Mouse (Mus musculus): ENCODE measurements around the gene Pik3cg.
"Not testable (repeated sequence)": the region's sequence is repeated elsewhere in the genome, so short reads cannot be mapped to it uniquely, and the experiment has no call there.

Gene Pik3cg

GRCm38 (mm10) chr12:32207948-32208891 is at the start of gene Pik3cg:
Gene Pik3cg, minus strand, starts transcription at chr12:32208659.
- no peak for DNase-seq (ENCODE audit: low read depth, low spot score)

GRCm38 (mm10) chr12:32248483-32248882 is 40.0 kb upstream of the Pik3cg start:
- DNase-seq (ENCODE audit: low read depth, low spot score): no peak

DNA sequence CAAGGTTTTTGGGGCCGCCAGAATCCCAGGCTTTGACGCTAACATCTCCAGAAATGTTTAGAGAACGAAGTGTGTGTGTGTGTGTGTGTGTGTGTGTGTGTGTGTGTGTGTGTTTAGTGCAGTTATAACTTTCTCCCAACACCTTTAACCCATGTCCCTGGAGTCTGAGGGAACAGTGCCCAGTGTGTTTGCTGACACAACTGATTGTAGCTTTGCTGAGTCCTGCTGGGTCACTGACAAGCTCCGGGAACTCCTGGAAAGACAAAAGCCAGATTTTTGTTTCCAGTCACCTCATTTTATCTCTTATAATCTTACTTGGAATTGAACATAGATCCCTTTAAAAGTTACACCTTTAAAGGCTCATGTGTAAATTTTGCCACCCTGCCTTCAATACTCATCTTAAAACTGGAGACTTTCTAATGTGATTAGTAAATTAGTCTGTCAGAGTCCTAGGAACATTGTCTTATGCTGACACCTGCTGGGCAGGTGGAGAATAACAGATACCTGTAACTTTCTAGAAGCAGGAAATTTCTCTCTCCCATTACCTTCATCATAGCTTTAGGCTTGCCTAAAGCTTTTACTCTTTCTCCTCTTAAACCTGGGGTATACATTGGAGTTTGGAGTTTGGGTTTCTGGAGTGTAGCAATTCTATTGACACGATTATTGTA is 37.2 kb upstream of the Pik3cg start:
- peak; percentile 21 for DNase-seq (ENCODE audit: low read depth, low spot score)

GRCm38 (mm10) chr12:32243586-32243985 is 35.1 kb upstream of the Pik3cg start:
- no peak for DNase-seq (ENCODE audit: low read depth, low spot score)

DNA sequence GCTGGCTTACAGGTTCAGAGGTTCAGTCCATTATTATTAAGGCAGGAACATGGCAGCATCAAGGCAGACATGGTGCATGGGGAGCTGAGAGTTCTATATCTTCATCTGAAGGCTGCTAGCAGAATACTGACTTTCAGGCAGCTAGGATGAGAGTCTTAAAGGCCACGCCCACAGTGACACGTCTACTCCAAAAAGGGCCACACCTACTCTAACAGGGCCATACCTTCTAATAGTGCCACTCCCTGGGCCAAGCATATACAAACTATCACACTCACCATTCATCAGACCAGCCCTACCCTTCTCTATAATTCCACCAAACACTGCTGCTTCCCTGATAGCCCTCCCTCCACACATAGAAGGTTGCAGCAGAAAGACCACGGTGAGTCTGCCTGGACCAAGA is 30.7 kb upstream of the Pik3cg start:
- DNase-seq (ENCODE audit: low read depth, low spot score): not testable (repeated sequence)

DNA sequence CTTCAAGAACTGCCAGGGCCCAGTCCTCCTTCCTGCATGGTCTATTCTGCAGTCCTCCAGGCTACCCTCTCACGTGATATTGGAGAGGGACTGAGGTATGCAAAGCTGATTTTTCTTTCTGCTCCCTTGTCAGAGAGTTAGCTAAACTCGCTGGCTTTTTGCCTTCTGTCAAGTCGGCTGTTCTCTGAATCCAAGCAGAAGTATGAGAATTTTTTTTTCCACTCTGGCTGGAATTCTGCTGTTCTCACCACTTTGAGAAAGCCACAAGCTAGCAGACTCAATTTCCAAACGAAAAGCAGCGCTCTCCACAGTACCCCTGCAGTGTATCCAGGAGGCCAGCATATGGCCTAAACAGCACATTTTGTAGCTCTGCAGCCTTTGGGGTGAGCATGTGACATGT is 30.0 kb upstream of the Pik3cg start:
- DNase-seq (ENCODE audit: low read depth, low spot score): no peak

DNA sequence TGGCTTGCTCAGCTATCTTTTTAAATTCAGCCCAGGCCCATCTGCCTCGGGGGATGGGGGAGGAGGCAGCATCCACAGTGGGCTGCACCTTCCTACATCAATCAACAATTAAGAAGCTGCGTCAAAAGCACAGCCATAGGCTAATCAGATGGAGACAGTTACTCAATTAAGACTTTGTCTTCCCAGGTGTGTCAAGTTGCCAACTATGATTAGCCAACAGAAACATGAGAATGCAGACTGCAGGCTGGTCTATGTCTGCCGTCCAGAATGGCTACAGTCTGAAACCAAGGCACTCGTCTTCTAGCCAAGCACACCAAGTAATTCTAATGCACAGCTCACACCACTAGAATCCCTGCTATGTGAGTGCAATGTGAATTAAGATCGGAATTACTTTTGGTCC is 29.4 kb upstream of the Pik3cg start:
- DNase-seq (ENCODE audit: low read depth, low spot score): no peak

- no peak for DNase-seq (ENCODE audit: low read depth, low spot score)
Observed at GRCm38 (mm10) chr12:32237139-32237538, 28.7 kb upstream of the Pik3cg start.

GRCm38 (mm10) chr12:32236450-32236849 is 28.0 kb upstream of the Pik3cg start:
- DNase-seq (ENCODE audit: low read depth, low spot score): no peak

- no peak for DNase-seq (ENCODE audit: low read depth, low spot score)
Observed at GRCm38 (mm10) chr12:32233871-32234270, 25.4 kb upstream of the Pik3cg start.

DNA sequence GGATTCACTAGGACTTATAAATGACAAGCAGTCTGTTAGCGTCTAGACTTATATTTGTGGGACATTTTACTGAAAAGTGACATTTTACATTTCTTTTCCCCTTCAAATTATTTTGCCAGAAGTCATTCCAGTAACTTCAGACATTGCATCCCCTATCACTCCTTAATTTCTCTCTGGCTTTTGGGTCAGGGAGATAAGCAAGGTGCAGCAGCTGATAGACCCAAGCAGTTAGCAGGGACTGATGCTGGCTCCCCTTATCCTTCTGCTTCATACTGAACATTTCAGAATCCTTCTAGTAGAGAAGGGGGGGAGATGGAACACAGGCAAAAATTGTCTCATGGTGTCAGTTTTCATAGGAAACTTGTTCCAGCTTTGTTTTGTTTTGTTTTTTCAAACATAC is 22.9 kb upstream of the Pik3cg start:
- DNase-seq (ENCODE audit: low read depth, low spot score): no peak

- no peak for DNase-seq (ENCODE audit: low read depth, low spot score)
Observed at GRCm38 (mm10) chr12:32223629-32224028, 15.2 kb upstream of the Pik3cg start.

DNA sequence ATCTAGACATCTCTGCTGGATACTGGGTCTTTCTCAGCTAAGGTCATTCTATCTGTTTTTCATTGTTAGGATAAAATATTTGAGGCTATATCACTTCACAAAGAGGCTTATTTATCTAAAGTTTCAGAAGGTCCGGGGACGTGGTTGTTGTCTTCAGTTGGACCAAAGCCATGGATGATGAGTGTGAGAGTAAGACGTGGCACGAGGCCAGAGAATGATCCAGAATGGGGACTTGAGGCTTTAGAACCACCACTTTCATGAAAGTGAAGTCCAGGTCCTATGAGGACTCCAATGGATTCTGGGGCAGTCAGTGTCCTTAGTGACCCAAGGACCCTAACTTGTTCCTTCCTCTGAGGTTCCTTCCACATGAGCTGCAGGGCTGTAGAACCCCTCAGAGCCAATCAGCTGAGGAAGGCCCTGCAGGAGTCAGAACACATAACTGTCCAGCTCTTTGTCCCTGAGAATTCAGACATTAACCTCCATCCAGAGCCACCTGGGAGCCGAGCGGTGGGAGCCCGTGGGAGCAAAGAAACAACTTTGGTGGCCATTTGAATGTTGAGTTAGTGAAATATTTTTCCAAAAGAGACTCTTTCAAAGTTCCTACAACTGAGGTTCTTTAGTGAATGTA is 14.4 kb upstream of the Pik3cg start:
- no peak for DNase-seq (ENCODE audit: low read depth, low spot score)

- DNase-seq (ENCODE audit: low read depth, low spot score): no peak
Observed at GRCm38 (mm10) chr12:32220387-32220786, 11.9 kb upstream of the Pik3cg start.

- no peak for DNase-seq (ENCODE audit: low read depth, low spot score)
Observed at GRCm38 (mm10) chr12:32215143-32215542, 6.7 kb upstream of the Pik3cg start.

DNA sequence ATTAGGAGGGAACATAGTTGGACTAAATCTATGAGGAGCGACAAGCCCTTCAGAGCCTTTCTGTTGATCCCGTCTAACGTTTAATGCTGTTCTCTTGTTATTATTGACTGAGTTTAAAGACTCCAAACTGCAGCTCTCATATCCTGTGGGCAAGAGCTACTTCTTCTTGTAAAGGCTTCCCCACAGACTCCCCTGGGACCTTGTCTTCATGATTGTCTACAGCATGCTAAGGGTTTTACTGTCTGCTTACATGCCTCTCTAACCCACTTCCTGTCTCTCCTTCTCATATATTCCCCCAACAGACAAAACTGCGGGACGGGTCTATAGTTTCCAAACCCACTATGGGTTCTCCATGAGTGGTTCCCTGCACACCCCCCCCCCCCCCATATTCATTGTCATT is 4.2 kb upstream of the Pik3cg start:
- DNase-seq (ENCODE audit: low read depth, low spot score): no peak

- DNase-seq (ENCODE audit: low read depth, low spot score): no peak
Observed at GRCm38 (mm10) chr12:32212156-32212555, 3.7 kb upstream of the Pik3cg start.

GRCm38 (mm10) chr12:32211257-32211656 is 2.8 kb upstream of the Pik3cg start:
- no peak for DNase-seq (ENCODE audit: low read depth, low spot score)

GRCm38 (mm10) chr12:32208951-32209350 is 492 bp upstream of the Pik3cg start:
- DNase-seq (ENCODE audit: low read depth, low spot score): no peak

DNA sequence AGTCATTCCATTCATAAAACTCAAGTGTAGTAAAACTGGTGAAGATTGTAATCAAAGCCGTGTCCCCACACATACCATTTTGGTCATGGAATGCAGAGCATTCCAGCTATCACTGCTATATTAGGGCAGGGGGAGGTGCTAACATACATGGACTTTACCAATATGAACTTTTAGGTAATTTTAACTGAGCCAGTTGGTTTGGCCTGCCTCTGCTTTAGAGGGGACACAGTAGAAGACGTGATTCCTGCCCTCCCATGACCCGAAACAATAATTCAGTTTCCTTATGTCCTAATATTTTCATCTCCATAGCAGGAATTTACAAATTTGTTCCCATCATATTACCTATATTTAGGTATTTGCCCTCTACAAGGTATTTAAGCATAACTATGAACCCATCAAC is 1.3 kb downstream of the Pik3cg start:
- DNase-seq (ENCODE audit: low read depth, low spot score): no peak

GRCm38 (mm10) chr12:32203695-32204094 is 4.8 kb downstream of the Pik3cg start:
- no peak for DNase-seq (ENCODE audit: low read depth, low spot score)

GRCm38 (mm10) chr12:32202583-32202982 is 5.9 kb downstream of the Pik3cg start:
- no peak for DNase-seq (ENCODE audit: low read depth, low spot score)

Measured in retina, postnatal 7 days (tissue).